Mouse (Mus musculus) CD8-positive naive resting alpha-beta T cell, adult 2 months (primary cell): ENCODE measurements around the gene Suz12.

Source experiments
- DNase-seq, 2 experiments: peaks; one replicate each; pipeline ENCODE4 v3.0.0; 2022; ENCODE audit warnings: low read depth in 2 of 2, low spot score in 2 of 2

Suz12 gene

DNA sequence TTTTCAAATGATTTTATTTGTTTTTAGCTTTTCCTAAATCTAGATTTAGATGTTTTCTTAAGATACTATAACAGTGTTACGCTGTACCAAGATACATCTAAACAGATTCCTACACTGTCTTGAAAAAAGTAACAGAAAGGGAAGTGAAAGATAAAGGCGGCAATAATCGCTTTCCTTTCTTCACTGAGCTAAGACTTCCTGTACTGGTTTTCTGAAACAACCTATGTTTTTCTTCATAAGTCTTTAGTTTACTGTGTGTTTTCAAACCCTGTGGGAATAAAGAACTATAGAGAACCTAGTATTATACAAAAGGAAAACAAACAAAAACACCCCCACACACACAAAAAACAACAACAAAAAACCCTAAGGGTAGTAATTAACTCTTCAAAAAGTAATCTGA, 79.5 kb downstream of the Suz12 start:
- DNase-seq = no peak

DNA sequence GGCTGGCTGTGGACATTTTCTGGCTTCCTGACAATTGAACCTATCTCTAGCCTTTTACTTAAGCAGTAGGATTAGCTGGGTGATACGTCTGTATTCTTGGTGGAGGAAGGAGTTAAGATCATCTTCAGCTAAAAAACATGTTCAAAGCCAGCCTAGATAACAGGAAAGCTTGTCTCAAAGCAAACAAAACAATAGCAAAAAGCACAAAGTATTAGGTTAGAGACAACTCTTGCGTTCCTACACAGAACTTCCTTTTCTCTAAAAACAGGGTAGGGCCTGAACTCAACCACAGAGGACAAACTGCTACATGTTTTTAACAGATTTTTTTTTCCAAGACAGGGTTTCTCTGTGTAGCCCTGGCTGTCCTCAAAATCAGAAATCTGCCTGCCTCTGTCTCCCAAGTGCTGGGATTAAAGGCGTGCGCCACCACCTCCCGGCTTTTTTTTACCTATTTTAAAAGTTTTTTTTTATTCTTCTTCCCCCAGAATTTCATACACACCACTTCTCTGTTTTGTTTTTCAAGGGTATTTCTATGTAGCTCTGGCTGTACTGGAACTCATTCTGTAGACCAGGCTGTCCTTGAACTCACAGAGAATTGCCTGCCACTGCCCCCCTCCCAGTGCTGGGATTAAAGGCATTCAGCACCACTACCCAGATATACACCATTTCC, 82.8 kb downstream of the Suz12 start:
- DNase-seq = no peak

GRCm38 (mm10) chr11:80077784-80078545, 85.1 kb downstream of the Suz12 start:
- DNase-seq = peak in 1 of 2 experiments; percentile 27

- DNase-seq = no peak
Observed at GRCm38 (mm10) chr11:80078831-80079230, 85.9 kb downstream of the Suz12 start.

DNA sequence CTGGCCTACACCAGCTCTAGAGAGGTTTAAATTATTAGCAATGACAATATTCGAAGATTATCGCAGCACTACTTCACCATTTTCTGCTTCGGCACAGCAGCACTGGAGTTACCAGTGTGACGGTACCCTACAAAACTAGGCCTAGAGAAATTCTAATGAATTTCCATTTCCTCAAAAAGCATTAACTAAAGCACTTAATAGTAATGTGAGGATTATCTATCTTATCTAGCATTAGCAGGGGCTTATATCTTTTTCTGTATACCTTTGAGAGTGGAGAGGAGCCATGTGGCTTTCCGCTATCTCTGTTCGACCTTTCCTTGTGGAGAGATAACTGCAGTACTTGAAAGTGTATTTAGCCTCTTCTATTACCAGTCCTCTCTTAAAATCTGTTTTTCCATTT, 86.8 kb downstream of the Suz12 start:
- DNase-seq = no peak

- peak in 1 of 2 experiments; percentile 18 for DNase-seq
Observed at GRCm38 (mm10) chr11:80080381-80080825, 87.5 kb downstream of the Suz12 start.

DNA sequence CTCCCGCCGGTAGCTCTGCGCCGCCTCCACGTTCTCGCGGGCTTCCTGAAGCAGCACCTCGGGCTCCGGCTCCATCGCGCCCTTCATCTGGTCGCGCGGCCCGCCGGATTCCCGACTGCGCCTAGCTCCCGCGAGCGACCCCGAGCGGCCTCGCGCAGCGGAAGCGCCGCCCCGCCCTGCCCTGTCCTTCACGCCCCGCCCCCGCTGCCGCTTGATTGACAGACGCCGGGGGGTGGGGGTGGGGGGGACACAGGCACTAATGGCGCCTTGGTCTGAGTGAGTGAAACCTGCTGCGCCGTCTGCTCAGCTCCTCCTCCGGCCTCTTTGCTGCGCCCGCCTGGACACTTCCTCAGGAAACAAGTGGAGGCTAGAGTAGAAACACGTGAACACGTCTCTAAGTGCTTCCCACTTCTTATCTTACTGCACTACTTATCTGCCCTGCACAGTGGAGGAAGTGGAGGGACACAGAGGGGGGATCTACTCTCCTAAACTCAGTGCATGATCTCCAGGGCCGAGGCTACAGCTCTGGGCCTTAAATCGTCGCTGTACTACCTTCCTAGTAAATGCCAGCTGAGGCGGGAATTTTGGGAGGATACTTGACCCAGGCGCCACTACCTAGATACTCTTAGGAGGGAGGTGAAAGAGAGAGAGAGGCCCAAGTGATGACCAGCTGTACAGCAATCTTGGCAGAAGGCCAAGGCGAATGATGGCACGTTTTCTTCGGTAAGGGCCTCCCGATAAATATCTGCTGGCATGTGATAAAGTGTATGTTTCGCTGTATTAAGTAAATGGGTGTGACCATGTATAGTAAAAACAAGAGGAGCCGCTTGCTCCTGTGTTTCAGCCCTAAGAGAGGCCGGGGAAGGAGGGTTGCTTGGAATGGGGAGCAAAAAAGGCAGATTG, 88.2 kb downstream of the Suz12 start, which contains the start of gene Crlf3:
Gene Crlf3, minus strand, starts transcription at position 166 of the 903 bp plus-strand sequence.
- peak; percentile 88 to 93 for DNase-seq

DNA sequence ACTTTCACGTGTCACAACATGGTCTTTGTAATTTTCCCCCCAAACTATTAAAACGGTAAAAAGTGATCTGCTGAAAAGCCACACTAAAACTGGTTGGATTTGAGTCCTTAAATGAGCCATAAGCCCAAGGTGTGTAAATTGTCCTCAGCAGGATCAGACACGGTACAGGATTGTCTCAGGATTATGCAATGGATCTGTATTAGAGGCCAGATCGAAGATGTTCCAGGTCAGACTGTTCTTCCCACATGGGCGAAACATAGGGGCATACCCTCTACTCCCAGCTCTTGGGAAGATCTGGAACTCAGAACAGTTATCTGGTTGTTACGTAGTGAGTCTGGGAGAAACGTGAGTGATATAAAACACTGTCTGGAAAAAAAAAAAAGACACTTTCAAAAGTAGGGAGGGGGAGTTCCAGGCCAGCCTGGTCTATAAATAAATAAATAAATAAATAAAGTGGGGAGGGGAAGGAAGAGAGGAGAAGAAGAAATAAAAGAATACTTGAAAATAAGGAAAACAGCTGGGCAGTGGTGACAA, 88.9 kb downstream of the Suz12 start:
- no peak for DNase-seq
